Mouse (Mus musculus) kidney, adult 2 months (tissue): ENCODE data around the gene Psapl1. TPM values are rescaled to one million over a fixed set of nuclear protein-coding genes. Genes with fewer than 3 reads are reported as not detected.
A peak's percentile ranks its signal among the peaks of the same experiment; 100 is the strongest.

ENCODE experiments used
- DNase-seq: peaks from one replicate; pipeline ENCODE4 v3.0.0; 2021
- H3K27ac ChIP-seq: fragments of 200-500 bp; 2 replicates; pipeline ENCODE4 v1.5.1; 2012; ENCODE audit warnings: low read depth, low read length, control low read depth, inconsistent platforms; ENCODE audit not compliant: insufficient read depth
- H3K27me3 ChIP-seq: fragments of 200-500 bp; replicated peaks from 2 replicates; pipeline ENCODE4 v1.6.1; 2012; ENCODE audit warnings: mild to moderate bottlenecking, moderate library complexity, low read length, inconsistent platforms; ENCODE audit not compliant: control insufficient read depth, insufficient read depth
- H3K36me3 ChIP-seq: fragments of 200-500 bp; 2 replicates; pipeline ENCODE4 v1.6.1; 2012; ENCODE audit warnings: mild to moderate bottlenecking, moderate library complexity, low read length, inconsistent platforms; ENCODE audit not compliant: control insufficient read depth, insufficient read depth
- H3K4me1 ChIP-seq: fragments of 200-500 bp; 2 replicates; pipeline ENCODE4 v1.6.1; 2011; ENCODE audit warnings: low read length; ENCODE audit not compliant: control insufficient read depth, insufficient read depth
- H3K4me3 ChIP-seq: fragments of 200-500 bp; 2 replicates; pipeline ENCODE4 v1.5.1; 2011; ENCODE audit warnings: mild to moderate bottlenecking, low read depth, low read length, control low read depth; ENCODE audit not compliant: insufficient read depth
- CTCF ChIP-seq: fragments of 200-500 bp; conservative IDR thresholded peaks from 2 replicates; pipeline ENCODE4 v1.5.1; 2011; ENCODE audit warnings: low read depth, mild to moderate bottlenecking, control low read depth, low read length, moderate library complexity, mixed read lengths; ENCODE audit not compliant: insufficient read depth, insufficient read length
- POLR2A ChIP-seq: fragments of 200-500 bp; IDR thresholded peaks from one replicate; pipeline ENCODE4 v1.6.1; 2011; ENCODE audit warnings: low read depth, low read length, control low read depth
- WGBS: fragments of 180-500 bp; shearing (Covaris S2); methylation state at CpG from one replicate; pipeline ENCODE4 v1.1.7; 2018; 5-methylcytosine and 5-hydroxymethylcytosine counted together
- polyA plus RNA-seq: library from polyadenylated mRNA; depleted of rRNA; stranded (reverse); fragments of >200 nt; gene quantifications from 2 replicates; pipeline ENCODE4 v1.2.3, GENCODE M21; 2012

Psapl1 gene
- polyA plus RNA-seq, 1 experiment = not detected

- no peak overlapping the region for H3K27ac ChIP-seq
- no peaks in the 10 kb centered on the region for H3K27me3 ChIP-seq
- TF ChIP-seq CTCF (no peak), POLR2A (no peak)
- H3K4me1 ChIP-seq = peaks cover 3% of the 10 kb centered on the region; the same call in 1 of the 2 replicates
- H3K4me3 ChIP-seq = no peak overlapping the region
- no peaks in the 10 kb centered on the region for H3K36me3 ChIP-seq
- DNase-seq = peak; percentile 25
- 65% methylated on average over 4 of the region's 4 CpGs for WGBS
These were observed 26.9 kb upstream of the Psapl1 start for GRCm38 (mm10) chr5:36176873-36177272.

GRCm38 (mm10) chr5:36178215-36178614 is 25.6 kb upstream of the Psapl1 start:
- Histone ChIP-seq H3K27ac (no peak overlapping the region), H3K36me3 (no peaks in the 10 kb centered on the region), H3K4me3 (no peak overlapping the region), H3K27me3 (no peaks in the 10 kb centered on the region), H3K4me1 (peaks cover 3% of the 10 kb centered on the region; the same call in 1 of the 2 replicates)
- TF ChIP-seq POLR2A = no peak
- TF ChIP-seq CTCF = no peak
- no peak for DNase-seq
- 36% methylated on average over 7 of the region's 7 CpGs for WGBS

- 93% methylated on average over 3 of the region's 3 CpGs for WGBS
- no peak overlapping the region for H3K27ac ChIP-seq
- no peak for DNase-seq
These were observed 25.0 kb upstream of the Psapl1 start for GRCm38 (mm10) chr5:36178785-36179184.

GRCm38 (mm10) chr5:36179708-36180107 is 24.1 kb upstream of the Psapl1 start:
- H3K36me3 ChIP-seq = no peaks in the 10 kb centered on the region
- WGBS = 97% methylated on average over 5 of the region's 5 CpGs
- DNase-seq = no peak
- no peaks in the 10 kb centered on the region for H3K27me3 ChIP-seq
- H3K4me1 ChIP-seq = peaks cover 3% of the 10 kb centered on the region; the same call in 1 of the 2 replicates
- no peak for TF ChIP-seq POLR2A
- H3K27ac ChIP-seq = no peak overlapping the region
- H3K4me3 ChIP-seq = no peak overlapping the region

More at GRCm38 (mm10) chr5:36178785-36179184, 25.0 kb upstream of the Psapl1 start:
- TF ChIP-seq POLR2A (no peak), CTCF (no peak)
- Histone ChIP-seq H3K27me3 (no peaks in the 10 kb centered on the region), H3K4me3 (no peak overlapping the region), H3K36me3 (no peaks in the 10 kb centered on the region), H3K4me1 (peaks cover 3% of the 10 kb centered on the region; the same call in 1 of the 2 replicates)

- no peak overlapping the region for H3K4me3 ChIP-seq
- no peaks in the 10 kb centered on the region for H3K27me3 ChIP-seq
- WGBS = 77% methylated on average over 7 of the region's 7 CpGs
- TF ChIP-seq CTCF (no peak), POLR2A (no peak)
- no peaks in the 10 kb centered on the region for H3K36me3 ChIP-seq
- H3K27ac ChIP-seq = no peak overlapping the region
- no peak for DNase-seq
- H3K4me1 ChIP-seq = no peaks in the 10 kb centered on the region
These were observed 21.5 kb upstream of the Psapl1 start for GRCm38 (mm10) chr5:36182326-36182725.

- 0 out of 2 replicates have a peak, but pooled peaks have one; percentile 14 for TF ChIP-seq CTCF
- no peak for TF ChIP-seq POLR2A
- no peaks in the 10 kb centered on the region for H3K36me3 ChIP-seq
- WGBS = 35% methylated on average over 8 of the region's 8 CpGs
- no peaks in the 10 kb centered on the region for H3K27me3 ChIP-seq
- H3K4me3 ChIP-seq = no peak overlapping the region
- H3K27ac ChIP-seq = no peak overlapping the region
- DNase-seq = peak; percentile 30
- H3K4me1 ChIP-seq = no peaks in the 10 kb centered on the region
These were observed 17.3 kb upstream of the Psapl1 start for GRCm38 (mm10) chr5:36186294-36187053.

- WGBS = 60% methylated on average over 4 of the region's 4 CpGs
These were observed 15.5 kb upstream of the Psapl1 start for GRCm38 (mm10) chr5:36188310-36188709.

More at GRCm38 (mm10) chr5:36188310-36188709, 15.5 kb upstream of the Psapl1 start:
- TF ChIP-seq CTCF (no peak), POLR2A (no peak)
- H3K27ac ChIP-seq = no peak overlapping the region
- H3K36me3 ChIP-seq = no peaks in the 10 kb centered on the region
- no peak overlapping the region for H3K4me3 ChIP-seq
- DNase-seq = peak; percentile 36
- H3K27me3 ChIP-seq = no peaks in the 10 kb centered on the region
- no peaks in the 10 kb centered on the region for H3K4me1 ChIP-seq
